Mouse (Mus musculus): ENCODE measurements around the gene Socs7. TPM values are rescaled to one million over a fixed set of nuclear protein-coding genes. Genes with fewer than 3 reads are reported as not detected.
A peak's percentile ranks its signal among the peaks of the same experiment; 100 is the strongest.

The Socs7 gene
- polyA plus RNA-seq, 1 experiment from 2014 or later, result 1.1 TPM

- Histone ChIP-seq H3K4me2 (no peak overlapping the region), H3K9me3 (replicated peaks) (no peaks in the 10 kb centered on the region)
Observed at GRCm38 (mm10) chr11:97406094-97406951, 44.0 kb downstream of the Socs7 start.

GRCm38 (mm10) chr11:97407456-97407855 is 45.1 kb downstream of the Socs7 start:
- no peaks in the 10 kb centered on the region for H3K36me3 ChIP-seq (replicated peaks)
- 56% methylated on average over 3 of the region's 3 CpGs for WGBS (ENCODE audit: insufficient replicate concordance)
- ATAC-seq (ENCODE audit: insufficient read depth), result no peak
- H3K9me3 ChIP-seq (replicated peaks), result no peaks in the 10 kb centered on the region
- no peak overlapping the region for H3K9ac ChIP-seq
- peaks cover 55% of the 10 kb centered on the region for H3K27me3 ChIP-seq
- H3K27ac ChIP-seq (replicated peaks), result no peak overlapping the region
- no peak overlapping the region for H3K4me2 ChIP-seq
- no peak overlapping the region for H3K4me3 ChIP-seq (replicated peaks)
- H3K4me1 ChIP-seq (replicated peaks), result peaks cover 32% of the 10 kb centered on the region

More at GRCm38 (mm10) chr11:97406094-97406951, 44.0 kb downstream of the Socs7 start:
- 66% methylated on average over 10 of the region's 10 CpGs for WGBS (ENCODE audit: insufficient replicate concordance)
- Histone ChIP-seq H3K27ac (replicated peaks) (no peak overlapping the region), H3K9ac (no peak overlapping the region), H3K36me3 (replicated peaks) (no peaks in the 10 kb centered on the region), H3K4me3 (replicated peaks) (no peak overlapping the region), H3K27me3 (peaks cover 62% of the 10 kb centered on the region), H3K4me1 (replicated peaks) (peaks cover 25% of the 10 kb centered on the region)
- no peak for ATAC-seq (ENCODE audit: insufficient read depth)

GRCm38 (mm10) chr11:97408171-97408570 is 45.8 kb downstream of the Socs7 start:
- no peak overlapping the region for H3K4me2 ChIP-seq
- no peaks in the 10 kb centered on the region for H3K9me3 ChIP-seq (replicated peaks)
- H3K27me3 ChIP-seq, result peaks cover 50% of the 10 kb centered on the region
- 0% methylated on average over 6 of the region's 6 CpGs for WGBS (ENCODE audit: insufficient replicate concordance)
- H3K4me3 ChIP-seq (replicated peaks), result no peak overlapping the region
- no peaks in the 10 kb centered on the region for H3K36me3 ChIP-seq (replicated peaks)
- no peak overlapping the region for H3K27ac ChIP-seq (replicated peaks)
- peaks cover 39% of the 10 kb centered on the region for H3K4me1 ChIP-seq (replicated peaks)
- ATAC-seq (ENCODE audit: insufficient read depth), result no peak
- no peak overlapping the region for H3K9ac ChIP-seq

- no peak for ATAC-seq (ENCODE audit: insufficient read depth)
- Histone ChIP-seq H3K4me1 (replicated peaks) (peaks cover 44% of the 10 kb centered on the region), H3K4me2 (no peak overlapping the region), H3K9me3 (replicated peaks) (no peaks in the 10 kb centered on the region), H3K4me3 (replicated peaks) (no peak overlapping the region), H3K27ac (replicated peaks) (no peak overlapping the region), H3K9ac (no peak overlapping the region), H3K36me3 (replicated peaks) (no peaks in the 10 kb centered on the region), H3K27me3 (peaks cover 22% of the 10 kb centered on the region)
- 57% methylated on average over 4 of the region's 4 CpGs for WGBS (ENCODE audit: insufficient replicate concordance)
Observed at GRCm38 (mm10) chr11:97410958-97411357, 48.6 kb downstream of the Socs7 start.

GRCm38 (mm10) chr11:97412117-97412516 is 49.8 kb downstream of the Socs7 start:
- no peaks in the 10 kb centered on the region for H3K9me3 ChIP-seq (replicated peaks)
- no peaks in the 10 kb centered on the region for H3K36me3 ChIP-seq (replicated peaks)
- ATAC-seq (ENCODE audit: insufficient read depth), result no peak
- H3K4me1 ChIP-seq (replicated peaks), result peaks cover 52% of the 10 kb centered on the region
- H3K4me2 ChIP-seq, result peak overlapping the region; percentile 33
- no peak overlapping the region for H3K4me3 ChIP-seq (replicated peaks)
- 21% methylated on average over 3 of the region's 3 CpGs for WGBS (ENCODE audit: insufficient replicate concordance)
- peaks cover 10% of the 10 kb centered on the region for H3K27me3 ChIP-seq
- H3K27ac ChIP-seq (replicated peaks), result peak overlapping the region; percentile 24; the same call in 1 of the 2 replicates
- no peak overlapping the region for H3K9ac ChIP-seq

GRCm38 (mm10) chr11:97412808-97413347 is 50.5 kb downstream of the Socs7 start:
- 31% methylated on average over 10 of the region's 10 CpGs for WGBS (ENCODE audit: insufficient replicate concordance)
- no peaks in the 10 kb centered on the region for H3K9me3 ChIP-seq (replicated peaks)
- no peak for ATAC-seq (ENCODE audit: insufficient read depth)
- peaks cover 59% of the 10 kb centered on the region for H3K4me1 ChIP-seq (replicated peaks)
- H3K9ac ChIP-seq, result no peak overlapping the region
- H3K36me3 ChIP-seq (replicated peaks), result no peaks in the 10 kb centered on the region
- H3K27ac ChIP-seq (replicated peaks), result peak overlapping the region; percentile 16; the same call in 1 of the 2 replicates
- H3K27me3 ChIP-seq, result 0 out of 2 replicates have a peak, but pooled peaks cover 3% of the 10 kb centered on the region
- no peak overlapping the region for H3K4me3 ChIP-seq (replicated peaks)
- peak overlapping the region; percentile 33 for H3K4me2 ChIP-seq

GRCm38 (mm10) chr11:97415330-97415711 is 53.0 kb downstream of the Socs7 start, which contains the start of gene Arhgap23:
Arhgap23 (plus strand) TSS chr11:97415533.
- WGBS (ENCODE audit: insufficient replicate concordance), result under 1% methylated on average over 25 of the region's 29 CpGs
- H3K9ac ChIP-seq, result peak within 1 kb of the TSS; percentile 89
- no peaks in the 10 kb centered on the region for H3K27me3 ChIP-seq
- no peaks in the 10 kb centered on the region for H3K36me3 ChIP-seq (replicated peaks)
- peak within 1 kb of the TSS; percentile 78 for H3K27ac ChIP-seq (replicated peaks)
- no peaks in the 10 kb centered on the region for H3K9me3 ChIP-seq (replicated peaks)
- peaks cover 69% of the 10 kb centered on the region for H3K4me1 ChIP-seq (replicated peaks)
- peak within 1 kb of the TSS; percentile 87 for H3K4me3 ChIP-seq (replicated peaks)
- ATAC-seq (ENCODE audit: insufficient read depth), result peak; percentile 82
- peak within 1 kb of the TSS; percentile 99 for H3K4me2 ChIP-seq

- Histone ChIP-seq H3K9ac (peak overlapping the region; percentile 89), H3K4me1 (replicated peaks) (peaks cover 75% of the 10 kb centered on the region), H3K4me2 (peak overlapping the region; percentile 99), H3K9me3 (replicated peaks) (no peaks in the 10 kb centered on the region), H3K27me3 (no peaks in the 10 kb centered on the region), H3K4me3 (replicated peaks) (peak overlapping the region; percentile 87), H3K36me3 (replicated peaks) (no peaks in the 10 kb centered on the region), H3K27ac (replicated peaks) (peak overlapping the region; percentile 78)
- ATAC-seq (ENCODE audit: insufficient read depth), result peak; percentile 58
- WGBS (ENCODE audit: insufficient replicate concordance), result 2% methylated on average over 49 of the region's 49 CpGs
Observed at GRCm38 (mm10) chr11:97415712-97416636, 53.6 kb downstream of the Socs7 start.

- peaks cover 75% of the 10 kb centered on the region for H3K4me1 ChIP-seq (replicated peaks)
- H3K36me3 ChIP-seq (replicated peaks), result no peaks in the 10 kb centered on the region
- no peak for ATAC-seq (ENCODE audit: insufficient read depth)
- 4% methylated on average over 5 of the region's 5 CpGs for WGBS (ENCODE audit: insufficient replicate concordance)
- no peaks in the 10 kb centered on the region for H3K27me3 ChIP-seq
- H3K4me3 ChIP-seq (replicated peaks), result peak overlapping the region; percentile 87; the same call in 1 of the 2 replicates
- H3K9me3 ChIP-seq (replicated peaks), result no peaks in the 10 kb centered on the region
- peak overlapping the region; percentile 99; the same call in 1 of the 2 replicates for H3K4me2 ChIP-seq
- peak overlapping the region; percentile 78; the same call in 1 of the 2 replicates for H3K27ac ChIP-seq (replicated peaks)
- H3K9ac ChIP-seq, result peak overlapping the region; percentile 89; the same call in 1 of the 2 replicates
Observed at GRCm38 (mm10) chr11:97416637-97417035, 54.3 kb downstream of the Socs7 start.

- Histone ChIP-seq H3K27ac (replicated peaks) (no peak overlapping the region; the same call in 1 of the 2 replicates), H3K4me1 (replicated peaks) (peaks cover 80% of the 10 kb centered on the region), H3K9ac (no peak overlapping the region), H3K4me3 (replicated peaks) (no peak overlapping the region), H3K36me3 (replicated peaks) (no peaks in the 10 kb centered on the region), H3K27me3 (no peaks in the 10 kb centered on the region), H3K9me3 (replicated peaks) (no peaks in the 10 kb centered on the region), H3K4me2 (no peak overlapping the region)
- 63% methylated on average over 14 of the region's 14 CpGs for WGBS (ENCODE audit: insufficient replicate concordance)
- ATAC-seq (ENCODE audit: insufficient read depth), result no peak
Observed at GRCm38 (mm10) chr11:97418834-97419539, 56.6 kb downstream of the Socs7 start.

Data from liver, embryonic 15.5 days (tissue).